Mouse (Mus musculus): ENCODE results near the gene Gls. TPM values are rescaled to one million over a fixed set of nuclear protein-coding genes. Genes with fewer than 3 reads are reported as not detected.

Gls gene
- polyA plus RNA-seq, 1 experiment from 2014 or later: 33.9 TPM

GRCm38 (mm10) chr1:52270354-52270753 is 37.3 kb upstream of the Gls start:
- TF ChIP-seq CTCF (IDR thresholded peaks at IDR 0.05; ENCODE audit: low read depth): no peak
- H3K4me2 ChIP-seq (replicated peaks; ENCODE audit: low read depth): no peak overlapping the region
- H3K4me3 ChIP-seq (ENCODE audit: low read depth, low read length): no peak overlapping the region
- H3K4me1 ChIP-seq (replicated peaks; ENCODE audit: control insufficient read depth, insufficient read depth, low read length): peaks cover 3% of the 10 kb centered on the region; the same call in 1 of the 2 replicates
- no peaks in the 10 kb centered on the region for H3K9me3 ChIP-seq (ENCODE audit: control insufficient read depth)
- H3K36me3 ChIP-seq (ENCODE audit: control insufficient read depth, insufficient read depth): no peaks in the 10 kb centered on the region
- 69% methylated on average over 9 of the region's 9 CpGs for WGBS
- ATAC-seq: no peak
- no peaks in the 10 kb centered on the region for H3K27me3 ChIP-seq (replicated peaks; ENCODE audit: control insufficient read depth, insufficient read depth, low read length)
- H3K9ac ChIP-seq (ENCODE audit: low read depth, low read length): no peak overlapping the region
- no peak overlapping the region for H3K27ac ChIP-seq (ENCODE audit: low read depth, low read length)

- H3K9me3 ChIP-seq (ENCODE audit: control insufficient read depth): no peaks in the 10 kb centered on the region
- H3K27ac ChIP-seq (ENCODE audit: low read depth, low read length): no peak overlapping the region
- H3K4me2 ChIP-seq (replicated peaks; ENCODE audit: low read depth): no peak overlapping the region
- H3K9ac ChIP-seq (ENCODE audit: low read depth, low read length): no peak overlapping the region
- WGBS: 70% methylated on average over 4 of the region's 4 CpGs
- no peak overlapping the region for H3K4me3 ChIP-seq (ENCODE audit: low read depth, low read length)
- TF ChIP-seq CTCF (IDR thresholded peaks at IDR 0.05; ENCODE audit: low read depth): no peak
- no peaks in the 10 kb centered on the region for H3K27me3 ChIP-seq (replicated peaks; ENCODE audit: control insufficient read depth, insufficient read depth, low read length)
- no peaks in the 10 kb centered on the region for H3K36me3 ChIP-seq (ENCODE audit: control insufficient read depth, insufficient read depth)
- ATAC-seq: no peak
- peaks cover 3% of the 10 kb centered on the region; the same call in 1 of the 2 replicates for H3K4me1 ChIP-seq (replicated peaks; ENCODE audit: control insufficient read depth, insufficient read depth, low read length)
Observed at GRCm38 (mm10) chr1:52269596-52269995, 36.6 kb upstream of the Gls start.

- H3K9ac ChIP-seq (ENCODE audit: low read depth, low read length): no peak overlapping the region
- WGBS: 95% methylated on average over 6 of the region's 6 CpGs
- no peaks in the 10 kb centered on the region for H3K27me3 ChIP-seq (replicated peaks; ENCODE audit: control insufficient read depth, insufficient read depth, low read length)
- no peak for ATAC-seq
- H3K4me1 ChIP-seq (replicated peaks; ENCODE audit: control insufficient read depth, insufficient read depth, low read length): peaks cover 3% of the 10 kb centered on the region; the same call in 1 of the 2 replicates
- H3K4me3 ChIP-seq (ENCODE audit: low read depth, low read length): no peak overlapping the region
- no peaks in the 10 kb centered on the region for H3K36me3 ChIP-seq (ENCODE audit: control insufficient read depth, insufficient read depth)
- H3K4me2 ChIP-seq (replicated peaks; ENCODE audit: low read depth): no peak overlapping the region
- H3K9me3 ChIP-seq (ENCODE audit: control insufficient read depth): no peaks in the 10 kb centered on the region
- no peak overlapping the region for H3K27ac ChIP-seq (ENCODE audit: low read depth, low read length)
- no peak for TF ChIP-seq CTCF (IDR thresholded peaks at IDR 0.05; ENCODE audit: low read depth)
Observed at GRCm38 (mm10) chr1:52268006-52268405, 35.0 kb upstream of the Gls start.

- 56% methylated on average over 3 of the region's 3 CpGs for WGBS
- no peaks in the 10 kb centered on the region for H3K36me3 ChIP-seq (ENCODE audit: control insufficient read depth, insufficient read depth)
- no peak overlapping the region for H3K9ac ChIP-seq (ENCODE audit: low read depth, low read length)
- no peak overlapping the region for H3K4me3 ChIP-seq (ENCODE audit: low read depth, low read length)
- peak; percentile 57 for TF ChIP-seq CTCF (IDR thresholded peaks at IDR 0.05; ENCODE audit: low read depth)
- no peak overlapping the region for H3K27ac ChIP-seq (ENCODE audit: low read depth, low read length)
- H3K4me2 ChIP-seq (replicated peaks; ENCODE audit: low read depth): no peak overlapping the region
- peaks cover 3% of the 10 kb centered on the region; the same call in 1 of the 2 replicates for H3K4me1 ChIP-seq (replicated peaks; ENCODE audit: control insufficient read depth, insufficient read depth, low read length)
- H3K9me3 ChIP-seq (ENCODE audit: control insufficient read depth): no peaks in the 10 kb centered on the region
- H3K27me3 ChIP-seq (replicated peaks; ENCODE audit: control insufficient read depth, insufficient read depth, low read length): no peaks in the 10 kb centered on the region
- ATAC-seq: no peak
Observed at GRCm38 (mm10) chr1:52267606-52268005, 34.6 kb upstream of the Gls start.

GRCm38 (mm10) chr1:52265886-52266516 is 33.0 kb upstream of the Gls start:
- Histone ChIP-seq H3K9ac (ENCODE audit: low read depth, low read length) (no peak overlapping the region), H3K4me2 (replicated peaks; ENCODE audit: low read depth) (no peak overlapping the region), H3K4me3 (ENCODE audit: low read depth, low read length) (no peak overlapping the region), H3K27me3 (replicated peaks; ENCODE audit: control insufficient read depth, insufficient read depth, low read length) (no peaks in the 10 kb centered on the region), H3K9me3 (ENCODE audit: control insufficient read depth) (no peaks in the 10 kb centered on the region), H3K4me1 (replicated peaks; ENCODE audit: control insufficient read depth, insufficient read depth, low read length) (peaks cover 2% of the 10 kb centered on the region; the same call in 1 of the 2 replicates), H3K36me3 (ENCODE audit: control insufficient read depth, insufficient read depth) (no peaks in the 10 kb centered on the region), H3K27ac (ENCODE audit: low read depth, low read length) (no peak overlapping the region)
- 70% methylated on average over 3 of the region's 3 CpGs for WGBS
- TF ChIP-seq CTCF (IDR thresholded peaks at IDR 0.05; ENCODE audit: low read depth): no peak
- ATAC-seq: no peak

- Histone ChIP-seq H3K4me1 (replicated peaks; ENCODE audit: control insufficient read depth, insufficient read depth, low read length) (no peaks in the 10 kb centered on the region), H3K36me3 (ENCODE audit: control insufficient read depth, insufficient read depth) (no peaks in the 10 kb centered on the region), H3K9ac (ENCODE audit: low read depth, low read length) (no peak overlapping the region), H3K27ac (ENCODE audit: low read depth, low read length) (no peak overlapping the region), H3K27me3 (replicated peaks; ENCODE audit: control insufficient read depth, insufficient read depth, low read length) (no peaks in the 10 kb centered on the region), H3K9me3 (ENCODE audit: control insufficient read depth) (no peaks in the 10 kb centered on the region), H3K4me2 (replicated peaks; ENCODE audit: low read depth) (no peak overlapping the region), H3K4me3 (ENCODE audit: low read depth, low read length) (no peak overlapping the region)
- no peak for TF ChIP-seq CTCF (IDR thresholded peaks at IDR 0.05; ENCODE audit: low read depth)
- ATAC-seq: no peak
- 68% methylated on average over 3 of the region's 3 CpGs for WGBS
Observed at GRCm38 (mm10) chr1:52264290-52264689, 31.3 kb upstream of the Gls start.
